Mouse (Mus musculus): Measurements from ENCODE around the gene Nthl1. TPM values are rescaled to one million over a fixed set of nuclear protein-coding genes. Genes with fewer than 3 reads are reported as not detected.

Nthl1 gene
- polyA plus RNA-seq (2015; fragmentation: Nextera tagmentation; extraction: Ambion mirVana): 15.6 and 18.1 TPM in 2 replicates

DNA sequence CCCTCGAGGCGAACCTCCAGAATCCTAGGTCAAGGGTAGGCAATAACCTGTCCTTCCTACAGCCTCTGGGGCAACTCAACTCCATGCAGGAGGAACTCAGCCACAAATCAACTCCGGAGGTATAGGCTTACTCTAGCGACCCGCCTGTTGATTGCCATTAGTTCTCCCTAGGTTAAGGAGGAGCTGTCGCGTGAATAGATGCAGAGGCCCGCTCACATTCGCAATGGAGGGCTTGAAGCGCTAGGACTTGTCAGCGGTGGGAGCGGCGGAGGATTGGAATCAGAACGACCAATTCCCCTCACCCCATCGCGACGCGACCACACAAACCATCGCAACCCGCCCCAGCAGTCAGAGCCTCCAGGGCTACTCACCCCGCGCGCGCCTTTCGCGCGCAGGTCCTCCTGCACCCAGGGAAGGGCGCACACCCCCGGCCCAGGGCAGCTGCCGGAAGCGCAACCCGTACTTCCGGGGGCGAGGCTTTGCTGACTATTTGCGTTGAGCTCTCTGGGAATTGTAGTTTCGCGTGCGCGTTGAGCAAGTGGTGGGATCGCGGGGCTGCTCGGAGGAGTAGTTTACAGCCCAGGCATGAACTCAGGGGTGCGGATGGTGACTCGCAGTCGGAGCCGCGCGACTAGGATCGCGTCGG, at the start of gene Nthl1, which contains the start of gene Tsc2:
Nthl1 (plus strand) TSS at position 514 of the 646 bp plus-strand sequence.
Tsc2 (minus strand) TSS at position 464 of the 646 bp plus-strand sequence.
- H3K4me2 ChIP-seq (replicated peaks): peak within 1 kb of the TSS; percentile 79
- peak within 1 kb of the TSS; percentile 71 for H3K4me3 ChIP-seq (replicated peaks)
- ATAC-seq: peak; percentile 94
- WGBS: under 1% methylated on average over 51 of the region's 51 CpGs
- peak within 1 kb of the TSS; percentile 81 for H3K9ac ChIP-seq
- peaks cover 22% of the 10 kb centered on the region for H3K4me1 ChIP-seq (replicated peaks)
- H3K9me3 ChIP-seq: no peaks in the 10 kb centered on the region
- no peaks in the 10 kb centered on the region for H3K27me3 ChIP-seq (replicated peaks)
- peak within 1 kb of the TSS; percentile 92 for H3K27ac ChIP-seq
- peaks cover 5% of the 10 kb centered on the region; the same call in 1 of the 2 replicates for H3K36me3 ChIP-seq

DNA sequence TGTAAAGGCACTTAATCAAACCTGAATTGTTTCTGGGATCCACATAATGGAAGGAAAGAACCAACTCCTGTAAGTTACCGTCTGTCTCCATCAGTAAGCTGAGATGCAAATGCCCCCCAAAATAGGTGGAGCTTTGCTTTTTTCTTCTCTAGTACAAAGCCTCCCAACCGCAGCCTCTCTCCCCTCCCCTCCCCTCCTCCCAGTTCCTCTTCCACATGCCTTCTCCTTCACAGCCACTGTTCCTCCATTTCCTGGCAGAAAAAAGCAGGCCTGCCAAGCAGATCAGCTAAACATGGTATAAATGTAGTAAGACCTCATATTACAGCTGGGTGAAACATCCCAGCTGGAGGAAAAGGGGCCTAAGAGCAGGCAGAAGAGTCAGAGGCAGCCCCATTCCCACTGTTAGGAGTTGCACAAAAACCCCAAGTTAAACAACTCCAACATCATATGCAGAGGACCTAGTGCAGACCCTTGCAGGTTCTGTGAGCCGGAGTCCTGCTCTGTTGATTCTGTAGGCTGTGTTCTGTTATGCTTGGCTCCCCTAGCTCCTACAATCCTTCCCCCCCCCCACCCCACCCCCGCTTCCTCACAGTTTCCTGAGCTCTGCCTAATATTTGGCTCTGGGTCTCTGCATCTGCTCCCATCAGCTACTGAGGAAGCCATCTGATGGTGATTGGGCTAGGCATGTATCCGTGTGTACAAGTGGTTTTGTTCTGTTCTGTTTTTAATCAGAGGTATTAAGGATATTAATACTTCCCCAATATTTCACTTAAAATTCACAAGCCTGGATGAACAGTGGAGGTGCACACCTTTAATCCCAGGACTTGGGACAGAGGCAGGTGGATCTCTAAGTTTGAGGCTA, 48.6 kb upstream of the Nthl1 start:
- Histone ChIP-seq H3K4me1 (replicated peaks) (no peaks in the 10 kb centered on the region), H3K9me3 (no peaks in the 10 kb centered on the region), H3K4me2 (replicated peaks) (no peak overlapping the region), H3K27me3 (replicated peaks) (no peaks in the 10 kb centered on the region), H3K27ac (no peak overlapping the region), H3K36me3 (peaks cover 51% of the 10 kb centered on the region), H3K9ac (no peak overlapping the region), H3K4me3 (replicated peaks) (no peak overlapping the region)
- WGBS: 72% methylated on average over 5 of the region's 5 CpGs
- no peak for ATAC-seq

DNA sequence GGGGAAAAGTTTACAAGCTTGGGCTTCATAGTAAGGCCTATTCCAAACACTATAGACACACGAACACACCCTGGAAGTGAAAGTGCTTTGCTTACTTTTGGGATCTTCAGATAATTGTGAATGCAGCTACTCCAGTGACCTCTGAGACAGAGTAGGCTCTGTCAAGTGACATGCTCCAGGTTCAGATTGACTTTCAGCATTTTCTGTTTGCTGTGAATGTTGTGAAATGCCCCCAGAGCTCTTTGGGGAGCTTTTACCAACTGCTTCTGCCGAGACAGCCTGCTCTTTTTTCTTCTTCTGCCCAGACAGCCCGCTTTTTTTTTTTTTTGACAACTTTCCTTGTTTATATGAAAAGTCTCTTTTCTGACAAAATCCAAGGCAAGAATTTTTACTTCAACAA, 48.0 kb upstream of the Nthl1 start:
- no peak for ATAC-seq
- 65% methylated on average over 3 of the region's 3 CpGs for WGBS
- H3K27me3 ChIP-seq (replicated peaks): no peaks in the 10 kb centered on the region
- H3K36me3 ChIP-seq: peaks cover 51% of the 10 kb centered on the region
- H3K4me2 ChIP-seq (replicated peaks): no peak overlapping the region
- H3K9me3 ChIP-seq: no peaks in the 10 kb centered on the region
- H3K4me1 ChIP-seq (replicated peaks): no peaks in the 10 kb centered on the region
- H3K9ac ChIP-seq: no peak overlapping the region
- no peak overlapping the region for H3K4me3 ChIP-seq (replicated peaks)
- H3K27ac ChIP-seq: no peak overlapping the region

DNA sequence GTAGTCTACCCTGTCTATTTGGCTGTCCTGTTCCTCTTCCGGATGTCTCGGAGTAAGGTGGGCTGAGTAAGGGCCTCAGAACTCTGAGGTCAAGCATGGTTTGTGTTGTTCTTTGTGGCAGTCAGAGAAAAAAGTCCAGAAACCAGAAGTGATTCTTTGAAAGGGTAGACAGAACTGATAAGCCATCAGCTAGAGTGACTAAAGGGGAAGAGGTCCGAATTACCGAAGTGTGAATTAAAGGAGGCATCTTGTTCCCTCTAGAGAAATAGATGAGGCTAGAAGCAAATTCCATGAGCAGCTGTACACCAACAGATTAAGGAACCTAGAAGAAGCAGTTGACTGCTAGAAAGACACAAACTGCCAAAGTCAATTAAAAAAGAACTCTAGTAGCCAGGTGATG, 45.9 kb upstream of the Nthl1 start:
- H3K9me3 ChIP-seq: no peaks in the 10 kb centered on the region
- H3K27ac ChIP-seq: no peak overlapping the region
- H3K9ac ChIP-seq: no peak overlapping the region
- no peak overlapping the region for H3K4me3 ChIP-seq (replicated peaks)
- ATAC-seq: no peak
- no peak overlapping the region for H3K4me2 ChIP-seq (replicated peaks)
- H3K36me3 ChIP-seq: peaks cover 44% of the 10 kb centered on the region
- WGBS: 95% methylated on average over 4 of the region's 4 CpGs
- no peaks in the 10 kb centered on the region for H3K4me1 ChIP-seq (replicated peaks)
- no peaks in the 10 kb centered on the region for H3K27me3 ChIP-seq (replicated peaks)

DNA sequence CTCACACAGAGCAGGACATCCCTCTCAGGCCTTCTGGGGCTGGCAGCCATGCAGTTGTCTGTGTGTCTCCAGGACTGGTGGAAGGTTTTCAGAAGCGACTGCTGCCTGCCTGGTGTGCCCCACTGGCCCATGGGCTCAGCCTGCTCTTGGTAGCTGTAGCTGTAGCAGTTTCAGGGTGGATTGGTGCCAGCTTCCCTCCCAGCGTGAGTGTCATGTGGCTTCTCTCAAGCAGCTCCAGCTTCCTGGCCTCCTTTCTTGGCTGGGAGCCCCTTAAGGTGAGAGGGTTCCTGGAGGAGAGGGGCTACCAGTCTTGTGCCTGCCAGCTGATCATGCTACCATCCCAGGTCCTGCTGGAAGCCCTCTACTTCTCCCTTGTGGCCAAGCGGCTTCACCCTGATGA, 41.5 kb upstream of the Nthl1 start:
- H3K36me3 ChIP-seq: peaks cover 57% of the 10 kb centered on the region
- H3K4me2 ChIP-seq (replicated peaks): no peak overlapping the region
- H3K9ac ChIP-seq: no peak overlapping the region
- 79% methylated on average over 3 of the region's 3 CpGs for WGBS
- no peaks in the 10 kb centered on the region for H3K27me3 ChIP-seq (replicated peaks)
- ATAC-seq: no peak
- H3K4me3 ChIP-seq (replicated peaks): no peak overlapping the region
- no peaks in the 10 kb centered on the region for H3K4me1 ChIP-seq (replicated peaks)
- no peak overlapping the region for H3K27ac ChIP-seq
- H3K9me3 ChIP-seq: no peaks in the 10 kb centered on the region

DNA sequence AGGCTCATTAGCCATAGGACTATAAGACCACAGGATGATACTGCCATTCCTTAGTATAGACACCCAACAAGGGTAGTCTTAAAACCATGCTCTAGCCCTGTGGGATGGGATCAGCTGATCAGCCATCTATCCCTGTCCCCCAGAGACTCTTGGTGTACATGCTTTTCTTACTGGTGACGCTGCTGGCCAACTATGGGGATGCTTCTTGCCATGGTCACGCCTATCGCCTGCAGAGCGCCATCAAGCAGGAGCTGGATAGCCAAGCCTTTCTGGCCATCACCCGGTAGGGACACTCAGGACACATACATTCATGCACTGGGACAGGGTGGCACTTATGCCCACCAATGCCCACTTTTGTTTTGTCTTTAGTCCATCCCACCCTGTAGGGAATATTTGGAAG, 40.8 kb upstream of the Nthl1 start:
- Histone ChIP-seq H3K4me2 (replicated peaks) (no peak overlapping the region), H3K27me3 (replicated peaks) (no peaks in the 10 kb centered on the region), H3K27ac (no peak overlapping the region), H3K4me1 (replicated peaks) (no peaks in the 10 kb centered on the region), H3K4me3 (replicated peaks) (no peak overlapping the region), H3K9me3 (no peaks in the 10 kb centered on the region), H3K36me3 (peaks cover 59% of the 10 kb centered on the region), H3K9ac (no peak overlapping the region)
- no peak for ATAC-seq
- 95% methylated on average over 5 of the region's 5 CpGs for WGBS

DNA sequence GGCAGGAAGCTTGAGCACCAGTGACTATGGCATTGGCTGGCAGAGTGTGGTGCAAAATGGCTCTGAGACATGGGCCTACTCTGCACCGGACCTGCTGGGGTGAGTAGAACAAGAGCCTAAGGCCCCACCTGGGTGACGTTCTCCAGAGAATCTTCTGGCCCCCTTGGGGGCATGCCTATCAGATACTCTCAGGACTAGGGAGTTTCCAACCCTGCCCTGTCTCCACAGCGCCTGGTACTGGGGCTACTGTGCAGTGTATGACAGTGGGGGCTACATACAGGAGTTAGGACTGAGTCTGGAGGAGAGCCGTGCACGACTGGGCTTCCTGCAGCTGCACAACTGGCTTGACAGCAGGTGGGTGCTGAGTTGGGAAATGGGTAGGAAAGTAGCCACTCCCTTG, 39.2 kb upstream of the Nthl1 start:
- WGBS: 82% methylated on average over 5 of the region's 5 CpGs
- H3K4me1 ChIP-seq (replicated peaks): no peaks in the 10 kb centered on the region
- no peak overlapping the region for H3K4me3 ChIP-seq (replicated peaks)
- 0 out of 2 replicates have a peak, but pooled peaks have one; percentile 21 for ATAC-seq
- peaks cover 65% of the 10 kb centered on the region for H3K36me3 ChIP-seq
- no peaks in the 10 kb centered on the region for H3K9me3 ChIP-seq
- H3K27me3 ChIP-seq (replicated peaks): no peaks in the 10 kb centered on the region
- H3K9ac ChIP-seq: no peak overlapping the region
- H3K4me2 ChIP-seq (replicated peaks): no peak overlapping the region
- H3K27ac ChIP-seq: no peak overlapping the region

DNA sequence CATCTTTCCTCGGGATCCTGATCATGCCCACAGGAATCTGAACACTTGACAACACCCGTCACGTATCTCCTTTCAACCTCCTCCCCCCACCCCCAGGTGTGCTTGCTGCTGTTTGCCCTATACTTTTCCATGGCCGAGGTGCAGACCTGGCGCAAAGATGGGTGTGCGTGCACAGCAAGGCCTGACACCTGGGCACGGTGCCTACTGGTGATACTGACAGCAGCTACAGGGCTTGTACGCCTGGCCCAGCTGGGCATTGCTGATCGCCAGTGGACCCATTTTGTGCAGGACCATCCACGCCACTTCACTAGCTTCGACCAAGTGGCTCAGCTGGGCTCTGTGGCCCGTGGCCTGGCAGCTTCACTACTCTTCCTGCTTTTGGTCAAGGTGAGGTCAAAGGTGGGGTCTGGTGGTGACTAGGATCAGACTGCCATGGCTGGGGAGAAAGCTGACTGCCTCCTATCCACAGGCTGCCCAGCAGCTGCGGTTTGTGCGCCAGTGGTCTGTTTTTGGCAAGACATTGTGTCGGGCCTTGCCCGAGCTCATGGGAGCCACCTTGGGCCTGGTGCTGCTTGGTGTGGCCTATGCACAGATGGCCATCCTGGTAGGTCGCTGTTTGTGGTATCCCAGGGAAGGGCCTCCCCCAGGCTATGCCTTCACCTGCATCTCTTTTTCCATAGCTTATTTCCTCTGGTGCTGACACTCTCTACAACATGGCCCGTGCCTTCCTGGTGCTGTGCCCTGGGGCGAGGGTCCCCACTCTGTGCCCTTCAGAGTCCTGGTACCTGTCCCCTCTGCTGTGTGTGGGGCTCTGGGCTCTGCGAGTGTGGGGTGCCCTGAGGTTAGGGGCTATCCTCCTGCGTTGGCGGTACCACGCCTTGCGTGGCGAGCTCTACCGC, 38.2 kb upstream of the Nthl1 start:
- no peak overlapping the region for H3K4me3 ChIP-seq (replicated peaks)

DNA sequence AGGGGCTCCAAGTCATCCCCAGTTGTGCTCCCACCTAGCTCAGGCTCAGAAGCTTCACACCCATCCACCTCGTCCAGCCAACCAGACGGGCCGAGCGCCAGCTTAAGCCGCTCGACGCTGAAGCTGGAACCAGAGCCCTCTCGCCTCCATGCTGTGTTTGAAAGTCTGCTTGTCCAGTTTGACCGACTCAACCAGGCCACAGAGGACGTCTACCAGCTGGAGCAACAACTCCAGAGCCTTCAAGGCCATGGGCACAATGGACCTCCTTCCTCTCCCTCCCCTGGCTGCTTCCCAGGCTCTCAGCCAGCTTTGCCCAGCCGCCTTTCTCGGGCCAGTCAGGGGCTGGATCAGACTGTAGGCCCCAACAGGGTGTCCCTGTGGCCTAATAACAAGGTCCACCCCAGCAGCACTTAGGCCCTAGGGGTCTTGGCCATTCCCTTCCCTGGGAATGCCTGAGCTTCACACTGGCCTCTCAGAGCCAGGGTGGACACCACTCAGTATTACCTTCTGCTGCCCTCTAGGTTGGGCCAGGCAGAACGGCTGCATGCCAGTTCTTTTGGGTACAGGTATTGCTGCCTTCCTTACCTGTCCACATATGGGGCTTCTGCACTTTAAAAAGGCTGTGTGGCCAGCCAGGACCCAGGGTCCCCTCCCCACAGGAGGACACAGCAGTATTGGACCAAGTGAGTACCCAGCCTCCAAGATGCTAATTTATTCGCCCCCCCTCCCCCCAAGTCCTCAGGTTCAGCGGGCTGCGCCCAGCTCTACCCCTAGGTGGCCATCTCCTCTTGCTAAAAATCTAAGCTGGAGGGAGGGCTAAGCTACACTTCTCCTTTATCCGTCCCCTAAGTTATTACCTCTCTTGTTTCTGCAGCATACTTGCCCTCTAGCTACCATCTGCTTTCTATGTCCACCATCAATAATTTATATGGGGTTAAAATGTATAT, 37.1 kb upstream of the Nthl1 start:
- H3K4me2 ChIP-seq (replicated peaks): no peak overlapping the region
- no peaks in the 10 kb centered on the region for H3K9me3 ChIP-seq
- ATAC-seq: no peak; the same call in 1 of the 2 replicates
- H3K27ac ChIP-seq: no peak overlapping the region
- WGBS: 75% methylated on average over 17 of the region's 17 CpGs
- H3K27me3 ChIP-seq (replicated peaks): no peaks in the 10 kb centered on the region
- H3K4me1 ChIP-seq (replicated peaks): no peaks in the 10 kb centered on the region
- H3K36me3 ChIP-seq: peaks cover 65% of the 10 kb centered on the region
- H3K4me3 ChIP-seq (replicated peaks): no peak overlapping the region
- no peak overlapping the region for H3K9ac ChIP-seq

More for the DNA sequence above, 38.2 kb upstream of the Nthl1 start:
- Histone ChIP-seq H3K4me1 (replicated peaks) (no peaks in the 10 kb centered on the region), H3K27me3 (replicated peaks) (no peaks in the 10 kb centered on the region), H3K4me2 (replicated peaks) (no peak overlapping the region), H3K36me3 (peaks cover 64% of the 10 kb centered on the region), H3K27ac (no peak overlapping the region), H3K9me3 (no peaks in the 10 kb centered on the region), H3K9ac (no peak overlapping the region)
- 91% methylated on average over 26 of the region's 26 CpGs for WGBS
- ATAC-seq: no peak

DNA sequence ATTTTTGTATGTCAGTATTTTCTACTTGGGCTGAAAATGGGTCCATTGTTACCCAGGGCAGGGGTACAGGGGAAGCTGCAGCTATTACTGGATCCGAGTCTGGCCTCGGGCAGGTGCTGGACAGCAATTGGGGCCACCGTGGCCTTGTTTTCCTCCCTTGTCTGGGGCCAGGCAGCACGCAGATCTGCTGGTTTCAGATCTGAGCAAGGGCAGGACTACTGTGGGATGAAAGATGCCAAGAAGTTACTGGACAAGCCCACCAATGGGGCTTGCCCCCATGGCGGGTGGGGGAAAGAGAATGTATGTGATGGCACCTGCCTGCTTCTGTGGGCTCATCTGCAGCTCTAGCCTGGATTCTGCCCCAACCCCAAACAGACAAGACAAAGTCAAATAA, 36.4 kb upstream of the Nthl1 start:
- peaks cover 58% of the 10 kb centered on the region for H3K36me3 ChIP-seq
- 79% methylated on average over 5 of the region's 5 CpGs for WGBS

DNA sequence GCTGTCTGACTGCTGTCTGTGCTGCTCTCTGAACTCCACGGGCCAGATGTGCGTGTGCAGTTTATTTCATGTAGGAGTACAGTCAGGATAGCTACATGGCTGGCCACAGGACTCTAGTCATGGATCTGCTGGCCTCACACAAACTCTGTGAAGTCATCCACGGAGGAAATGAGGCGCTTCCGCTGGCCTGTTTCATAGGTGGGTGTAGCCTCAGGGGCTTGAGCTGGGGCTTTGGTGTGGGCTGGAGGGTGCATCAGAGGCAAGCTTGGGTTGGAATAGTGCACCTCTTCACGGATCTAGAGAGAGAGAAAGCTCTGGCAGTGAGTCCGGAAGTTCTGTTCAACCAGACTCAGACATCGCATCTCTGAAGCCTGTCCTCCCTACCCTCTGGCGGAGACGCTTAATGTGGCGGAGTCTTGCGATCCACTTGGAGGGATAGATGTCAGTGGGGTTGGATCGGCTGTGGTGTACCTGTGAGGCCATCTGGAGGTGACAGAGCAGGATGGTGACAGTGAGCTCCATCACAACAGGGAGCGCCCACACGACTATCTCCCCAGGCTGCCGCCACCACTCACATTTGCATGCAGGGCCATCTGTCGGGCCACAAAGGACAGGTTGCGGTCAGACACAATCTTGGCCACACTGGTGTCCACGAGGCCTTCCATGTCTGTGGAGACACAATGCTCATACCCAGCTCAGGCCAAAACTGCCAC, 35.9 kb upstream of the Nthl1 start:
- no peak for ATAC-seq
- Histone ChIP-seq H3K9ac (no peak overlapping the region), H3K4me2 (replicated peaks) (no peak overlapping the region), H3K4me3 (replicated peaks) (no peak overlapping the region), H3K36me3 (peaks cover 62% of the 10 kb centered on the region), H3K27ac (no peak overlapping the region), H3K9me3 (no peaks in the 10 kb centered on the region), H3K27me3 (replicated peaks) (no peaks in the 10 kb centered on the region), H3K4me1 (replicated peaks) (no peaks in the 10 kb centered on the region)
- WGBS: 86% methylated on average over 19 of the region's 19 CpGs

More for the DNA sequence above, 36.4 kb upstream of the Nthl1 start:
- H3K4me2 ChIP-seq (replicated peaks): no peak overlapping the region
- no peaks in the 10 kb centered on the region for H3K27me3 ChIP-seq (replicated peaks)
- H3K4me3 ChIP-seq (replicated peaks): no peak overlapping the region
- no peak overlapping the region for H3K27ac ChIP-seq
- no peaks in the 10 kb centered on the region for H3K4me1 ChIP-seq (replicated peaks)
- no peaks in the 10 kb centered on the region for H3K9me3 ChIP-seq
- ATAC-seq: no peak
- no peak overlapping the region for H3K9ac ChIP-seq

Measured in intestine, embryonic 15.5 days (tissue).